Mouse (Mus musculus) thymus, adult 18-20 months (tissue): ENCODE measurements around the gene Fpr3.
"Not testable (repeated sequence)": the region's sequence is repeated elsewhere in the genome, so short reads cannot be mapped to it uniquely, and the experiment has no call there.

Experiments used
- DNase-seq, 2 experiments: peaks; one replicate each; pipeline ENCODE4 v3.0.0; 2022; ENCODE audit warnings: mixed read lengths in 2 of 2

The Fpr3 gene

GRCm38 (mm10) chr17:17887774-17888248 lies at the start of gene Fpr3, which contains the start of gene Fpr2:
Gene Fpr3, plus strand, starts transcription at chr17:17887852.
Gene Fpr2, plus strand, starts transcription at chr17:17887824.
- no peak for DNase-seq

GRCm38 (mm10) chr17:17837919-17838701 lies 49.5 kb upstream of the Fpr3 start:
- peak; percentile 94 to 95 for DNase-seq

- DNase-seq = no peak
Measured at GRCm38 (mm10) chr17:17839276-17839675, 48.4 kb upstream of the Fpr3 start.

- DNase-seq = no peak
Measured at GRCm38 (mm10) chr17:17840796-17841195, 46.9 kb upstream of the Fpr3 start.

GRCm38 (mm10) chr17:17843534-17844261 lies 44.0 kb upstream of the Fpr3 start:
- no peak for DNase-seq

GRCm38 (mm10) chr17:17844606-17845005 lies 43.0 kb upstream of the Fpr3 start:
- DNase-seq = not testable (repeated sequence)

GRCm38 (mm10) chr17:17845187-17846027 lies 42.2 kb upstream of the Fpr3 start:
- DNase-seq = no peak

- DNase-seq = no peak
Measured at GRCm38 (mm10) chr17:17848988-17849387, 38.7 kb upstream of the Fpr3 start.

- DNase-seq = no peak
Measured at GRCm38 (mm10) chr17:17849906-17850712, 37.5 kb upstream of the Fpr3 start.

GRCm38 (mm10) chr17:17855064-17855838 lies 32.4 kb upstream of the Fpr3 start, which contains the start of gene Has1:
Gene Has1, minus strand, starts transcription at chr17:17855205.
- DNase-seq = no peak

GRCm38 (mm10) chr17:17856612-17857011 lies 31.0 kb upstream of the Fpr3 start:
- no peak for DNase-seq

GRCm38 (mm10) chr17:17857446-17857845 lies 30.2 kb upstream of the Fpr3 start:
- no peak for DNase-seq

- DNase-seq = no peak
Measured at GRCm38 (mm10) chr17:17860110-17860509, 27.5 kb upstream of the Fpr3 start.

- no peak for DNase-seq
Measured at GRCm38 (mm10) chr17:17862360-17862759, 25.3 kb upstream of the Fpr3 start.

- no peak for DNase-seq
Measured at GRCm38 (mm10) chr17:17865168-17865567, 22.5 kb upstream of the Fpr3 start.

- DNase-seq = no peak
Measured at GRCm38 (mm10) chr17:17866801-17867469, 20.7 kb upstream of the Fpr3 start.

GRCm38 (mm10) chr17:17870892-17871550 lies 16.6 kb upstream of the Fpr3 start:
- no peak for DNase-seq

- DNase-seq = no peak
Measured at GRCm38 (mm10) chr17:17871697-17872096, 16.0 kb upstream of the Fpr3 start.

- DNase-seq = no peak
Measured at GRCm38 (mm10) chr17:17879347-17879746, 8.3 kb upstream of the Fpr3 start.

- no peak for DNase-seq
Measured at GRCm38 (mm10) chr17:17882672-17883071, 5.0 kb upstream of the Fpr3 start.
